Mouse (Mus musculus): ENCODE results near the gene Hk2.

Hk2 gene

GRCm38 (mm10) chr6:82740868-82741517 lies 33.3 kb downstream of the Hk2 start:
- DNase-seq (ENCODE audit: low read depth, low spot score), result no peak

- peak; percentile 90 for DNase-seq (ENCODE audit: low read depth, low spot score)
These were observed 34.0 kb downstream of the Hk2 start for GRCm38 (mm10) chr6:82740269-82740668.

GRCm38 (mm10) chr6:82737634-82738540 lies 36.4 kb downstream of the Hk2 start:
- DNase-seq (ENCODE audit: low read depth, low spot score), result no peak

- DNase-seq (ENCODE audit: low read depth, low spot score), result no peak
These were observed 37.3 kb downstream of the Hk2 start for GRCm38 (mm10) chr6:82736626-82737600.

- DNase-seq (ENCODE audit: low read depth, low spot score), result peak; percentile 63
These were observed 38.9 kb downstream of the Hk2 start for GRCm38 (mm10) chr6:82735347-82735746.

GRCm38 (mm10) chr6:82728635-82729034 lies 45.6 kb downstream of the Hk2 start:
- DNase-seq (ENCODE audit: low read depth, low spot score), result no peak

- no peak for DNase-seq (ENCODE audit: low read depth, low spot score)
These were observed 47.0 kb downstream of the Hk2 start for GRCm38 (mm10) chr6:82727206-82727605.

- no peak for DNase-seq (ENCODE audit: low read depth, low spot score)
These were observed 50.9 kb downstream of the Hk2 start for GRCm38 (mm10) chr6:82723321-82723720.

- peak; percentile 25 for DNase-seq (ENCODE audit: low read depth, low spot score)
These were observed 58.1 kb downstream of the Hk2 start for GRCm38 (mm10) chr6:82716126-82716525.

- DNase-seq (ENCODE audit: low read depth, low spot score), result no peak
These were observed 58.6 kb downstream of the Hk2 start for GRCm38 (mm10) chr6:82715653-82716052.

- DNase-seq (ENCODE audit: low read depth, low spot score), result peak; percentile 36
These were observed 59.0 kb downstream of the Hk2 start for GRCm38 (mm10) chr6:82715253-82715652.

- DNase-seq (ENCODE audit: low read depth, low spot score), result no peak
These were observed 59.4 kb downstream of the Hk2 start for GRCm38 (mm10) chr6:82714841-82715240.

GRCm38 (mm10) chr6:82714243-82714642 lies 60.0 kb downstream of the Hk2 start:
- DNase-seq (ENCODE audit: low read depth, low spot score), result peak; percentile 68

GRCm38 (mm10) chr6:82707742-82708141 lies 66.5 kb downstream of the Hk2 start:
- DNase-seq (ENCODE audit: low read depth, low spot score), result no peak

- no peak for DNase-seq (ENCODE audit: low read depth, low spot score)
These were observed 67.0 kb downstream of the Hk2 start for GRCm38 (mm10) chr6:82707241-82707640.

GRCm38 (mm10) chr6:82705221-82705620 lies 69.0 kb downstream of the Hk2 start, which contains the start of gene Pole4:
TSS of gene Pole4 (minus strand) at chr6:82705365.
- DNase-seq (ENCODE audit: low read depth, low spot score), result no peak

GRCm38 (mm10) chr6:82703710-82704109 lies 70.5 kb downstream of the Hk2 start:
- DNase-seq (ENCODE audit: low read depth, low spot score), result no peak

- DNase-seq (ENCODE audit: low read depth, low spot score), result peak; percentile 89
These were observed 71.6 kb downstream of the Hk2 start for GRCm38 (mm10) chr6:82702593-82703017.

GRCm38 (mm10) chr6:82701296-82701695 lies 73.0 kb downstream of the Hk2 start:
- no peak for DNase-seq (ENCODE audit: low read depth, low spot score)

- DNase-seq (ENCODE audit: low read depth, low spot score), result no peak
These were observed 74.4 kb downstream of the Hk2 start for GRCm38 (mm10) chr6:82699831-82700230.

GRCm38 (mm10) chr6:82696736-82697135 lies 77.5 kb downstream of the Hk2 start:
- DNase-seq (ENCODE audit: low read depth, low spot score), result no peak

- DNase-seq (ENCODE audit: low read depth, low spot score), result peak; percentile 15
These were observed 79.6 kb downstream of the Hk2 start for GRCm38 (mm10) chr6:82694668-82695067.

Data from brain, adult 2 months (tissue).